Mouse (Mus musculus): ENCODE data around the gene Chaf1a.

The Chaf1a gene

GRCm38 (mm10) chr17:56119431-56119830 lies 79.2 kb downstream of the Chaf1a start:
- no peak for DNase-seq (ENCODE audit: low read depth, low spot score)

GRCm38 (mm10) chr17:56119981-56120880 lies 80.0 kb downstream of the Chaf1a start:
- no peak for DNase-seq (ENCODE audit: low read depth, low spot score)

- no peak for DNase-seq (ENCODE audit: low read depth, low spot score)
Measured at GRCm38 (mm10) chr17:56121826-56122225, 81.6 kb downstream of the Chaf1a start, which contains the start of gene Lrg1. TSS of gene Lrg1 (minus strand) at chr17:56122001.
